Mouse (Mus musculus) limb, embryonic 12.5 days (tissue): ENCODE data around the gene Utp4. TPM values are rescaled to one million over a fixed set of nuclear protein-coding genes. Genes with fewer than 3 reads are reported as not detected.

ENCODE experiments used
- ATAC-seq: fragments of 200-750 bp; cut with Nextera tagmentation; 2 replicates; pipeline ENCODE4 v1.8.0; 2017; ENCODE audit warnings: low read depth, moderate TSS enrichment; ENCODE audit not compliant: insufficient number of reproducible peaks, insufficient read depth, low FRiP score, low TSS enrichment
- H3K27ac ChIP-seq: fragments of 300-500 bp; sonication (generic); 2 replicates; pipeline ENCODE4 v1.5.1; 2016; ENCODE audit warnings: mild to moderate bottlenecking, moderate library complexity
- H3K27me3 ChIP-seq: fragments of 300-500 bp; sonication (generic); 2 replicates; pipeline ENCODE4 v1.6.1; 2016; ENCODE audit warnings: mild to moderate bottlenecking, moderate library complexity
- H3K36me3 ChIP-seq: fragments of 300-500 bp; sonication (generic); 2 replicates; pipeline ENCODE4 v1.6.1; 2016; ENCODE audit warnings: mild to moderate bottlenecking, moderate library complexity
- H3K4me1 ChIP-seq: fragments of 300-500 bp; sonication (generic); replicated peaks from 2 replicates; pipeline ENCODE4 v1.6.1; 2016
- H3K4me2 ChIP-seq: fragments of 300-500 bp; sonication (generic); 2 replicates; pipeline ENCODE4 v1.6.1; 2016; ENCODE audit warnings: mild to moderate bottlenecking, moderate library complexity
- H3K4me3 ChIP-seq: fragments of 300-500 bp; sonication (generic); replicated peaks from 2 replicates; pipeline ENCODE4 v1.5.1; 2016; ENCODE audit warnings: mild to moderate bottlenecking
- H3K9ac ChIP-seq: fragments of 300-500 bp; sonication (generic); replicated peaks from 2 replicates; pipeline ENCODE4 v1.6.1; 2016; ENCODE audit warnings: mild to moderate bottlenecking, moderate library complexity
- H3K9me3 ChIP-seq: fragments of 300-500 bp; sonication (generic); 2 replicates; pipeline ENCODE4 v1.6.1; 2016; ENCODE audit warnings: mild to moderate bottlenecking, moderate library complexity
- WGBS: fragments of 180-500 bp; shearing (Covaris S2); methylation state at CpG from one replicate; pipeline ENCODE4 v1.1.7; 2016; 5-methylcytosine and 5-hydroxymethylcytosine counted together
- polyA plus RNA-seq: library from polyadenylated mRNA; unstranded; fragments of >200 nt; fragmentation: Nextera tagmentation; extraction: Ambion mirVana; gene quantifications from 2 replicates; pipeline ENCODE4 v1.2.1, GENCODE M21; 2016

Gene Utp4
- 67.9 and 74.5 TPM in 2 replicates for polyA plus RNA-seq

DNA sequence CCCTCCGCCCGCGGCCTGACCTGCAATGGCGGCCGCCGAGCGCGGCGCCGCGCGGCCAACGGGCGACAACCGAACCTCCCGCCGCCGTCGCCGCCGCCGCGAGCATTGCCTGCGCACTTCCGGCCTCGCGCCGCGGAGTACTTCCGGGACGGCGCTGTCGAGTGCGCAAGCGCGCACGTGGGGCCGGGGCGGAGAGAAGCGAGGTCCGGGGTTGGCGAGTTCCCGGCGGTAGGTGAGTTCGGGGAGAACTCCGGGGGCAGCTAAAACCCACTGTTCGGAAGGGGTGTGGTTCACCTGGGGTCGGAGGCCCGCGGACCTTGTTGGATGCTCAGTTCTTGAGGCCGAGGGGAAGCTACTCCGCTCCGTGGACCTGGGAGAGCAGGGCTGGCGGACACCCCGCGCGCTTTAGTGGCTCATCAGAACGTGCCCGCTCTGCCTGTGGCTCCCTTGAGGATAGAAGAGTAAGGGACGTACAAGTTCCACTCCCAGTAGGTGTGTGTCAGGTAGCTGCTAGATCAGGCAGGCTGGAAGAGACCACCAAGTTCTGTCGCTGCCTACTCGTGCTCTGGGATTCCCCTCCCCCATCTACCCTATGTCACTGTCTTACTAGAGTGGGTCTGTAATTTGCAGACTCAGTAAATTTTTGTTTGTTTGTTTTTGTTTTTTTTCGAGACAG lies at the start of gene Utp4:
Utp4 (plus strand) TSS at position 156 of the 676 bp plus-strand sequence.
- H3K27ac ChIP-seq = peak within 1 kb of the TSS; percentile 96
- H3K27me3 ChIP-seq = no peaks in the 10 kb centered on the region
- H3K36me3 ChIP-seq = peaks cover 49% of the 10 kb centered on the region
- peak within 1 kb of the TSS; percentile 98 for H3K9ac ChIP-seq
- WGBS = under 1% methylated on average over 63 of the region's 63 CpGs
- H3K4me2 ChIP-seq = peak within 1 kb of the TSS; percentile 80
- ATAC-seq = peak; percentile 89
- peaks cover 24% of the 10 kb centered on the region for H3K4me1 ChIP-seq
- peak within 1 kb of the TSS; percentile 92 for H3K4me3 ChIP-seq
- H3K9me3 ChIP-seq = no peaks in the 10 kb centered on the region

DNA sequence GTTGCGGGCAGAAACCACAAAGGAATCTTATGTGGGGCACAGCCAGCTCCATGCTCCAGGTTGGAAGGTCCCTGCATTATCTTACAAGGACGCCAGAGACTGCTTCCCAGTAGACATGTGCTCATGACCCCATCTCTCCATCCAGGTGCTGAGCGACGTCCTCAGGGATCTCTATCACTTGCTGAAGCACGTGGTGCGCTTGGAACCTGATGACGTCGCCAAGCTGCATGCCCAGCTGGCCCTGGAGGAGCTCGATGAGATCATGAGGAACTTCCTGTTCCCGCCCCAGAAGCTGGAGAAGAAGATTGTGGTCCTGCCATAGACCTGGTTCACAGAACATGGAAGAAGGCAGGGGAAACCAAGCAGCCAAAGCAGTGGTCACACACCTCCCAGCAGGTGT lies 43.4 kb upstream of the Utp4 start:
- no peak overlapping the region for H3K9ac ChIP-seq
- H3K27me3 ChIP-seq = no peaks in the 10 kb centered on the region
- no peaks in the 10 kb centered on the region for H3K9me3 ChIP-seq
- ATAC-seq = no peak
- H3K27ac ChIP-seq = no peak overlapping the region
- H3K4me2 ChIP-seq = no peak overlapping the region
- H3K36me3 ChIP-seq = peaks cover 11% of the 10 kb centered on the region; the same call in 1 of the 2 replicates
- peaks cover 7% of the 10 kb centered on the region; the same call in 1 of the 2 replicates for H3K4me1 ChIP-seq
- WGBS = 86% methylated on average over 10 of the region's 10 CpGs
- H3K4me3 ChIP-seq = no peak overlapping the region

DNA sequence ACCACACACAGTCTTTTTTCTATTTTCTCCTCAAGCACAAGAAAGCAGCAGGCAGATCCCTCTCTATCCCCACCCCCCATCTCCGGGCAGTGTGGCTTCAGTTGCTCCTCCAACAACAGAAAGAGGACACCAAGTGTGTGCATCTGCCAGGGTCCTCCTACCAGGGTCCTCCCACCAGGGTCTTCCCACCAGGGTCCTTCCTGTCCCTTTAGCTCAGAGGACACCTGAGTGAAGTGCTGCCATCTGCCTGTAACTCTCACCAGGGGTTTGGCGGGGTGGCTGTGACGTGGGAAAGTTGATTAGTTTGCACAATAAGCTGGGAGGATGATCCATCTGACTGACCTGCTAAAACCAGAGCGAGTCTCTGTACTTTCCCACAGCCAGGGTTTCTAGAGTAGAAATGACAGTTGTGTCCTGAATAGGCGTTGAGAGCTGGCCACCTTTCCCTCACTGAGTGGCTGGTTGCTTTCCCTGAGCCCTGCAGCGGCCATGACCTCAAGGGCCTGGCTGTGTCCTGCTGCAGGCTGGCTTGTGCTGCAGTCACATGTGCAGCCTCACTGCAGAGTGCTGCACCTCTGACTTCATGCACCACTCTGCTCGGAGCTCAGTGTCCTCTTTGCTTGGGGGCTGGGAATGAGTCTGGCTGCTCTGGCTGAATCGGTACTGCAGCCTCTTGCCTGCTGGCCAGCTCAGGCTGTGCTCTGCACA lies 38.7 kb upstream of the Utp4 start:
- WGBS = 54% methylated on average over 8 of the region's 8 CpGs
- no peak overlapping the region for H3K4me2 ChIP-seq
- H3K36me3 ChIP-seq = peaks cover 7% of the 10 kb centered on the region; the same call in 1 of the 2 replicates
- no peak overlapping the region for H3K4me3 ChIP-seq
- H3K27me3 ChIP-seq = no peaks in the 10 kb centered on the region
- no peak overlapping the region for H3K9ac ChIP-seq
- H3K27ac ChIP-seq = no peak overlapping the region
- no peaks in the 10 kb centered on the region for H3K4me1 ChIP-seq
- no peak for ATAC-seq
- no peaks in the 10 kb centered on the region for H3K9me3 ChIP-seq

DNA sequence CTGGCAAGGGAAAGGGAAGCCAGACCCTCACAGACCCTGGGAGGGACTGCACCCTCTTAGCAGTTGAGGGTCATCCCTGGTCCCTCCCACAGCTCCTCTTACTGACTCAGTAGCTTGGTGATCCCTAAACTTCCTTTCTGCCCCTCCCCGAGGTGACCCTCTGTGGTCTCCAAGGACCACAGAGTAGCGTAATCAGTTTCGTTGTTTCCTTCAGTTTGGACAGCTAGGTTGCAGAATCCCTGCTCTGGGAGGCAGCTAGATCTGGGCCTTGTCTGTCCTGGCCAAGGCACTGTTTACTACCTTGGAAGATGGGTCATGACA lies 38.2 kb upstream of the Utp4 start:
- Histone ChIP-seq H3K4me1 (no peaks in the 10 kb centered on the region), H3K27me3 (no peaks in the 10 kb centered on the region), H3K9ac (no peak overlapping the region), H3K36me3 (peaks cover 7% of the 10 kb centered on the region; the same call in 1 of the 2 replicates), H3K27ac (no peak overlapping the region), H3K4me3 (no peak overlapping the region), H3K4me2 (no peak overlapping the region), H3K9me3 (no peaks in the 10 kb centered on the region)
- WGBS = 85% methylated on average over 3 of the region's 3 CpGs
- no peak for ATAC-seq

DNA sequence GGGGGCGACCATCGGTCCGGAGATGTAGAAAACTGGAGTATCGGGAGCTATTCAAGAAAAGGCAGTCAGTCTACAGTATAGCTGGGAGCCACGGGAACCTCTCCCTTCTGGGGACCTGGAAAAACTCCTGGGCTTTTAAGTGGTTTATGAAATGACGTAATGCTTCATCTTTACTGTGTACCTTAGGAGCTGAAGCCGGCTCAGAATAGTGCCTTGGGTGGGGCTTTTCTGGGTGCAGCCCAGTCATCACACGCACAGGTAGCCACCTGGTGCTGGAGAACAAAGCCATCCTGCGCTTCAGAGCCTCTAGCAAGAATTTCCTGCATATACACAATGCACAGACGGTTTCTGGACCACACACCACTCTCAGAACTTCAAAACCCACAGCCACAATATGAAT lies 30.6 kb upstream of the Utp4 start:
- H3K4me3 ChIP-seq = no peak overlapping the region
- no peak overlapping the region for H3K4me2 ChIP-seq
- ATAC-seq = no peak
- H3K4me1 ChIP-seq = no peaks in the 10 kb centered on the region
- no peak overlapping the region for H3K27ac ChIP-seq
- peaks cover 5% of the 10 kb centered on the region for H3K27me3 ChIP-seq
- no peak overlapping the region for H3K9ac ChIP-seq
- no peaks in the 10 kb centered on the region for H3K36me3 ChIP-seq
- H3K9me3 ChIP-seq = no peaks in the 10 kb centered on the region
- 90% methylated on average over 10 of the region's 10 CpGs for WGBS

DNA sequence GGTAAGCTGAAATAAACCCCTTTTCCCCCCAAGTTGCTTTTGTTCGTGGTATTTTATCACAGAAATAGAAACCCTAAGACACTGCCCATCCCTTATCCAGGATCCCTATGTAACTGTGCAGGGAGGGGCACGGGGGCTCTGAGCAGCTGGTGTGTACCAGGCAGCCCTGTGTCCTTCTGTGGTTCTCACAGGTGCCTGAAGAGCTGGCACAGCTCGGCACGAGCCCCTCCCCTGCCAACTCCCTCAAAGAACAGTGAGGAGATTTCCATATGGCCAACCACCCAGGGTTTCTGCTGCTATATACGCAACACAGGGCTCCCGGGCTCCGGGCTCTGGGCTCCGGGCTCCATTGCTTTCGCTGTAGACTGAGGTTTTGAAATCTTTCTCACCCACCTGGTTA lies 28.1 kb upstream of the Utp4 start:
- ATAC-seq = no peak
- 80% methylated on average over 9 of the region's 9 CpGs for WGBS
- H3K9me3 ChIP-seq = no peaks in the 10 kb centered on the region
- no peak overlapping the region for H3K4me2 ChIP-seq
- H3K27ac ChIP-seq = no peak overlapping the region
- H3K27me3 ChIP-seq = peaks cover 26% of the 10 kb centered on the region
- H3K4me1 ChIP-seq = peaks cover 6% of the 10 kb centered on the region
- H3K36me3 ChIP-seq = no peaks in the 10 kb centered on the region
- H3K4me3 ChIP-seq = no peak overlapping the region
- H3K9ac ChIP-seq = no peak overlapping the region

DNA sequence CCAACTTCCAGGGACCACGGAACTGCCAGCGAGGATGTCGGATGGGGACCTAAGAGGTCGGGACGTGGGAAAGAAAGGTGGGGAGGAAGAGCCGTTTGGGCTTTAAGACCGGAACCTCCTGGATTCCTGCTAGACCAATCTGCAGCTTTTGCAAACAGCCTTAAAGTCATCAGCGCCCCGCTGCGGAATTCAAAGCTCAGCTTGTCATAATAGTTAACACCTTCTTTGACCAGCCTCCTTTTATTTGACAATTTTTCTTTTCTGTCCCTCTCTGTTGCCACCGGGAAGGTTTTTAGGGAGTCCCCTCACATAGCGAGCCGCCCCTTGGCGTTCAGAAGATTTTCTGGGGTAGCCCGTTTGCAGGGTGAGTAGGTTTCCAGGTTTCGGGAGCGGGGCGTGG lies 23.4 kb upstream of the Utp4 start, which contains the start of gene Has3:
Has3 (plus strand) TSS at position 192 of the 400 bp plus-strand sequence.
- Histone ChIP-seq H3K9ac (peak within 1 kb of the TSS; percentile 66), H3K27ac (no peak within 1 kb of the TSS), H3K9me3 (no peaks in the 10 kb centered on the region), H3K36me3 (peaks cover 13% of the 10 kb centered on the region), H3K27me3 (peaks cover 68% of the 10 kb centered on the region), H3K4me2 (peak within 1 kb of the TSS; percentile 96), H3K4me3 (peak within 1 kb of the TSS; percentile 55), H3K4me1 (peaks cover 34% of the 10 kb centered on the region)
- WGBS = under 1% methylated on average over 18 of the region's 18 CpGs
- no peak for ATAC-seq

DNA sequence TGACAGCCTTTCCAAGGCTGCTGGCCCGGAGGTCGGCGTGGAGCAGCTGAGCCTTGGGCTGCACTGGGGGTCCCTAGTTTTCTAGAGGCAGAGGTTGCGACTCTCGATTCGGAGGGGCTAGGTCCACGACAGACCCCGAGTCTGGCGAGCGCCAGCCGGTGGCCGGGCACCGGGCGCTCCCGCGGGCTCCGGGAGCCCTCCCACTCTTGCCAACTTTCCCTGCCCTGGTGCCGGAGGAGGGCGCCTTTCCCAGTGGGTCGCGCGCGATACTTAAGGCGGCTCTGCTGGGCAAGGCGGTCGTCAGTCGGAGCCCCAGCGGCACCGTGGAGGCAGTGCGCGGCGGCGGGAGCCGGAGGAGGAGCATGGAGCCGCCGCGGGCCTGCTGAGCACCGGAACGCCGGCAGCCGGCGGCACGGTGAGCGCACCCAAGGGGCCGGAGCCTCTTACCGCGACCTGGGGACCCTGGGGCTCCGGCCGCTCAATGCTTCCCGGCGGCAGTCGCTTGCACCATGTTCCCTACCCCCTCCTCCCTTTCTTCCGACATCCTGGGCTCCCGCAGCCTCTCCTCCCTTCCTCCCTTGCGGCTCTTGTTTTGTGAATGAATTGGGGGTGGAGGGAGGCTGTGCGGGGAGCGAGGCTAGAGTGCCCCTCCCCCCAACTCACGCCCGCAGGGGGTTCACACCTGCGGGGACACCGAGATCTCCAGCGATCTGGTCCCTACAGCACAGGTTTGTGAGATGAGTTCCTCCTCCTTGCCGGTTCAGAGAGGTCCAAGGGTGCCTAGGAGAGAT lies 22.7 kb upstream of the Utp4 start:
- Histone ChIP-seq H3K27me3 (peaks cover 68% of the 10 kb centered on the region), H3K4me1 (peaks cover 34% of the 10 kb centered on the region), H3K4me3 (peak overlapping the region; percentile 55), H3K9ac (peak overlapping the region; percentile 66), H3K27ac (no peak overlapping the region), H3K4me2 (peak overlapping the region; percentile 96), H3K36me3 (peaks cover 17% of the 10 kb centered on the region), H3K9me3 (no peaks in the 10 kb centered on the region)
- under 1% methylated on average over 61 of the region's 63 CpGs for WGBS
- ATAC-seq = no peak

DNA sequence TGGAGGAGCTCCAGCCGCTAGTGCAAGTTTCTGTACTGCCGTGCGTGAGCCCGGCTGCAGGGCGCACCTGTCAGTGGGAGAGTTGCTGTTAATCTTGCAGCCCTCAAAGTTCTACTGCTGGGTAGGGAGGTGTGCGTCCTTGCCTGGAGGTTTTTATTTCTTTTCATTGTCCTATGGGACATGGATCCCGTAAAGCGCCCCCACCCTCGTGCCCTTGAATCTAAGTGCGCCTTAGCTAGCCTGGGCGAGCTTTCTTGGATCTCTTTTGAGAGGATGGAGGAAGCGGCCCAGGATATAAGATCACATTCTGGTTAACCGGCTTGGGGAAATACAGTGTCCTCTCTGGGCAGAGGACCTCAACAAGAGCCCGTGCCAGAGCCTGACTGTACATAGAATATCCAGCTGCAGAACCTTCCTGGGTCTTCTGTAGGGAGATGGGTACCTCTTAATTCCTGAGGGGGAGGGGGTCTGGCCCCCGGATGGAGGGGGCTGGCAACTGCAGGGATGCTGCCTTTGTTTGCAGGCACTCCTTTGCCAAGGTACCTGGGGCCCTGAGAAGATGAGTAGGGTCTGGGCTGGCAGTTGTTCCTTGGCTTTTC lies 22.0 kb upstream of the Utp4 start:
- Histone ChIP-seq H3K27me3 (peaks cover 68% of the 10 kb centered on the region), H3K9me3 (no peaks in the 10 kb centered on the region), H3K9ac (peak overlapping the region; percentile 66), H3K4me1 (peaks cover 34% of the 10 kb centered on the region), H3K4me3 (peak overlapping the region; percentile 55), H3K27ac (no peak overlapping the region), H3K36me3 (peaks cover 24% of the 10 kb centered on the region), H3K4me2 (peak overlapping the region; percentile 96)
- ATAC-seq = no peak; the same call in 1 of the 2 replicates
- 2% methylated on average over 15 of the region's 15 CpGs for WGBS

DNA sequence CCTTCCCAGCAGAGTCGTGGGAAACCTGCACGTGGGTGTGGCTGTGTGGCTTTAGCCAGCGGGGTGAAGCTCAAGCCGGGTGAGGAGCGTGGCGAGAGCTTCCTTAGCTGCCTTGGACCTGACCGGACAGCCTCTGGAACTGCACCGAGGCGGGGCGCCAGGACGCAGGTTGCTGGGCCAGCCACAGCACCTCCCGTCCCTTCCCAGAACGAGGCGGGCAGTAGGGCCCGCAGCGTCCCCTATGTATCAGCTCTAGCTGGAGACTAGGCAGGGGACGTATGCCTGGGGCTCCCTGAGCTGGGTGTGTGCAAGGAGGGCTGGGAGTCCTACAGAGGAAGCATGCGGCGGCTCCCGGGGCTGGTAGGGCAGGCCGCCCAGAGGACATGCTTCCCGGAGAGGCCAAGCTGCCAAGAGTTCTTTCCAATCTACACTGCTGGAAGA lies 21.5 kb upstream of the Utp4 start:
- WGBS = under 1% methylated on average over 22 of the region's 22 CpGs
- ATAC-seq = no peak; the same call in 1 of the 2 replicates
- Histone ChIP-seq H3K27ac (no peak overlapping the region), H3K9ac (peak overlapping the region; percentile 66; the same call in 1 of the 2 replicates), H3K4me1 (peaks cover 34% of the 10 kb centered on the region), H3K36me3 (peaks cover 29% of the 10 kb centered on the region), H3K4me2 (peak overlapping the region; percentile 96), H3K27me3 (peaks cover 65% of the 10 kb centered on the region), H3K9me3 (no peaks in the 10 kb centered on the region), H3K4me3 (peak overlapping the region; percentile 55)
